Mouse (Mus musculus): ENCODE results near the gene Npas3.

DNA sequence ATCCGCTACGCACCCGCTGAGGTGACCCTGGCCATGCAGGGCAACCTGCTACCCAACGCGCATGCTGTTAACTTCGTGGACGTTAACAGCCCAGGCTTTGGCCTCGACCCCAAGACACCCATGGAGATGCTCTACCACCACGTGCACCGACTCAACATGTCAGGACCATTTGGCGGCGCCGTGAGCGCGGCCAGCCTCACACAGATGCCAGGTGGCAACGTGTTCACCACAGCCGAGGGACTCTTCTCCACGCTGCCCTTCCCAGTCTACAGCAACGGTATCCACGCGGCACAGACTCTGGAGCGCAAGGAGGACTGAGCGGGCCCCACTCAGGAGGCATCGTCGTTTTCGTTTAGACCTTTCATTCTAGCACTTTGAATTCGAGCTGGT is 820.3 kb downstream of the Npas3 start:
- TF ChIP-seq TCF3 (IDR thresholded peaks at IDR 0.05; ENCODE audit: insufficient read length, low read depth) (no peak), POLR2A (IDR thresholded peaks at IDR 0.05; ENCODE audit: insufficient read length, low read depth) (no peak), USF1 (IDR thresholded peaks at IDR 0.05; ENCODE audit: low read depth) (no peak), MAX (IDR thresholded peaks at IDR 0.05; ENCODE audit: low read depth) (no peak), REST (IDR thresholded peaks at IDR 0.05; ENCODE audit: insufficient read depth, insufficient read length) (no peak), SRF (IDR thresholded peaks at IDR 0.05; ENCODE audit: control insufficient read depth, insufficient read length, low read depth) (no peak), POLR2AphosphoS2 (IDR thresholded peaks at IDR 0.05; ENCODE audit: insufficient read length, low read depth) (no peak), MYOG (IDR thresholded peaks at IDR 0.05; ENCODE audit: control insufficient read depth in 1 of 3, insufficient read depth in 1 of 3, insufficient read length in 2 of 3, low read depth in 2 of 3) (no peak), CEBPB (IDR thresholded peaks at IDR 0.05; ENCODE audit: insufficient read depth, poor library complexity, severe bottlenecking) (no peak), TCF12 (IDR thresholded peaks at IDR 0.05; ENCODE audit: insufficient read depth, poor library complexity, severe bottlenecking) (no peak), MYOD1 (IDR thresholded peaks at IDR 0.05; ENCODE audit: control insufficient read depth in 1 of 3, insufficient read length in 2 of 3, low read depth in 2 of 3) (no peak), E2F4 (IDR thresholded peaks at IDR 0.05; ENCODE audit: insufficient read depth) (no peak)
